Mouse (Mus musculus) ES-E14 (cell line): Measurements from ENCODE around the gene Ube2b. TPM values are rescaled to one million over a fixed set of nuclear protein-coding genes. Genes with fewer than 3 reads are reported as not detected.
A peak's percentile ranks its signal among the peaks of the same experiment; 100 is the strongest.

Source experiments
- DNase-seq: peaks from one replicate; pipeline ENCODE4 v3.0.0-alpha.2; 2013; ENCODE audit warnings: low read depth, low spot score
- H3K27ac ChIP-seq: 2 replicates; pipeline ENCODE4 v1.5.1; 2012; ENCODE audit warnings: low read depth, mild to moderate bottlenecking, low read length, moderate library complexity, mixed read lengths; ENCODE audit not compliant: poor library complexity, insufficient read depth, severe bottlenecking
- H3K36me3 ChIP-seq: 2 replicates; pipeline ENCODE4 v1.6.1; 2012; ENCODE audit warnings: mild to moderate bottlenecking, low read length, moderate library complexity, mixed read lengths; ENCODE audit not compliant: control insufficient read depth, poor library complexity, insufficient read depth, severe bottlenecking
- H3K4me1 ChIP-seq, 2 experiments: fragments of 150-350 bp in 1 of 2; sonication (generic) in 1 of 2; 2 replicates each; pipeline ENCODE4 v1.6.1; 2012; ENCODE audit warnings: low read length in 2 of 2, mild to moderate bottlenecking in 1 of 2, mixed read lengths in 1 of 2; ENCODE audit not compliant: control insufficient read depth in 2 of 2, insufficient read depth in 2 of 2, poor library complexity in 1 of 2
- H3K4me3 ChIP-seq, 2 experiments: fragments of 150-350 bp in 1 of 2; sonication (generic) in 1 of 2; 2 replicates each; pipeline ENCODE4 v1.5.1; 2012; ENCODE audit warnings: low read length in 2 of 2, low read depth in 1 of 2, mild to moderate bottlenecking in 1 of 2, mixed read lengths in 1 of 2; ENCODE audit not compliant: insufficient read depth in 1 of 2, poor library complexity in 1 of 2, severe bottlenecking in 1 of 2
- H3K9ac ChIP-seq: 2 replicates; pipeline ENCODE4 v1.6.1; 2012; ENCODE audit warnings: low read depth, mild to moderate bottlenecking, low read length, mixed read lengths; ENCODE audit not compliant: poor library complexity, insufficient read depth, severe bottlenecking
- H3K9me3 ChIP-seq: fragments of 150-350 bp; sonication (generic); 2 replicates; pipeline ENCODE4 v1.6.1; 2012; ENCODE audit warnings: low read depth, mild to moderate bottlenecking, low read length; ENCODE audit not compliant: control insufficient read depth, insufficient read depth
- CHD2 ChIP-seq: IDR thresholded peaks from 2 replicates; pipeline ENCODE4 v1.6.1; 2014; ENCODE audit warnings: mild to moderate bottlenecking, low read depth, low read length, inconsistent platforms
- HCFC1 ChIP-seq: IDR thresholded peaks from 2 replicates; pipeline ENCODE4 v1.6.1; 2012; ENCODE audit warnings: low read length, inconsistent platforms, borderline replicate concordance; ENCODE audit not compliant: insufficient read depth
- MAFK ChIP-seq: IDR thresholded peaks from 2 replicates; pipeline ENCODE4 v1.6.1; 2014; ENCODE audit warnings: mild to moderate bottlenecking, low read depth, low read length, inconsistent platforms; ENCODE audit not compliant: insufficient read depth
- ZC3H11A ChIP-seq: IDR thresholded peaks from 2 replicates; pipeline ENCODE4 v1.6.1; 2012; ENCODE audit warnings: low read depth, mild to moderate bottlenecking, inconsistent platforms, low read length, borderline replicate concordance
- ZNF384 ChIP-seq: IDR thresholded peaks from 2 replicates; pipeline ENCODE4 v1.6.1; 2012; ENCODE audit warnings: low read depth, low read length, inconsistent platforms
- in situ Hi-C, 2 experiments: fragments of 600-800 bp; cut with MboI; formaldehyde crosslinking; loops; one replicate each; pipeline ENCODE4 v1.15.1; 2025; ENCODE audit warnings: low sequenced_read_pairs in 2 of 2, inconsistent platforms in 1 of 2; ENCODE audit not compliant: unreplicated experiment in 2 of 2
- total RNA-seq: library from RNA; depleted of rRNA; stranded (reverse); fragments of 300-350 nt; gene quantifications from 2 replicates; pipeline ENCODE4 v1.2.3, GENCODE M21; 2012

The Ube2b gene
- total RNA-seq, 1 experiment = 58.3 TPM

- H3K9me3 ChIP-seq = no peaks in the 10 kb centered on the region
- H3K27ac ChIP-seq = no peak overlapping the region
- H3K4me3 ChIP-seq = no peak overlapping the region
- in situ Hi-C loops = no loop called here
- H3K4me1 ChIP-seq = peaks cover 0 to 2% of the 10 kb centered on the region in 2 experiments; a peak in 1 of 4 replicates
- H3K36me3 ChIP-seq = no peaks in the 10 kb centered on the region
- DNase-seq = no peak
- H3K9ac ChIP-seq = no peak overlapping the region
- TF ChIP-seq CHD2 = no peak
- no peak for TF ChIP-seq MAFK
- TF ChIP-seq HCFC1 = no peak
- TF ChIP-seq ZC3H11A = no peak
- TF ChIP-seq ZNF384 = no peak
Observed at GRCm38 (mm10) chr11:51949155-51949840, 51.3 kb downstream of the Ube2b start.

- H3K4me3 ChIP-seq = no peak overlapping the region
- no peaks in the 10 kb centered on the region for H3K36me3 ChIP-seq
- no peak for TF ChIP-seq CHD2
- no peak for TF ChIP-seq ZC3H11A
- no peak for TF ChIP-seq MAFK
- TF ChIP-seq ZNF384 = no peak
- no peak for TF ChIP-seq HCFC1
- no peak overlapping the region for H3K27ac ChIP-seq
- H3K9ac ChIP-seq = no peak overlapping the region
- in situ Hi-C loops = no loop called here
- peaks cover 0 to 2% of the 10 kb centered on the region in 2 experiments; a peak in 1 of 4 replicates for H3K4me1 ChIP-seq
- H3K9me3 ChIP-seq = no peaks in the 10 kb centered on the region
- no peak for DNase-seq
Observed at GRCm38 (mm10) chr11:51946144-51946543, 54.4 kb downstream of the Ube2b start.

- H3K9me3 ChIP-seq = no peaks in the 10 kb centered on the region
- H3K9ac ChIP-seq = no peak overlapping the region
- in situ Hi-C loops = no loop called here
- H3K27ac ChIP-seq = no peak overlapping the region
- DNase-seq = no peak
- H3K4me3 ChIP-seq = no peak overlapping the region
- H3K4me1 ChIP-seq = peaks cover 0 to 2% of the 10 kb centered on the region in 2 experiments; a peak in 1 of 4 replicates
- TF ChIP-seq ZNF384 (no peak), HCFC1 (no peak), ZC3H11A (no peak), CHD2 (no peak), MAFK (no peak)
- no peaks in the 10 kb centered on the region for H3K36me3 ChIP-seq
Observed at GRCm38 (mm10) chr11:51945548-51945947, 55.0 kb downstream of the Ube2b start.

GRCm38 (mm10) chr11:51944239-51944638, 56.3 kb downstream of the Ube2b start:
- Histone ChIP-seq H3K4me1 (peaks cover 0 to 2% of the 10 kb centered on the region in 2 experiments; a peak in 1 of 4 replicates), H3K9me3 (no peaks in the 10 kb centered on the region), H3K36me3 (no peaks in the 10 kb centered on the region), H3K4me3 (no peak overlapping the region), H3K27ac (no peak overlapping the region), H3K9ac (no peak overlapping the region)
- DNase-seq = no peak
- TF ChIP-seq HCFC1 (no peak), ZNF384 (peak; percentile 52; the same call in 1 of the 2 replicates)
- in situ Hi-C loops = no loop called here

- Histone ChIP-seq H3K9me3 (no peaks in the 10 kb centered on the region), H3K9ac (no peak overlapping the region), H3K4me3 (no peak overlapping the region), H3K36me3 (no peaks in the 10 kb centered on the region), H3K27ac (no peak overlapping the region), H3K4me1 (peaks cover 1 to 5% of the 10 kb centered on the region in 2 experiments; a peak in 1 of 4 replicates)
- TF ChIP-seq ZNF384 = no peak
- no peak for TF ChIP-seq ZC3H11A
- no peak for TF ChIP-seq MAFK
- no peak for TF ChIP-seq HCFC1
- no peak for TF ChIP-seq CHD2
- in situ Hi-C loops = no loop called here
- DNase-seq = no peak
Observed at GRCm38 (mm10) chr11:51943500-51943841, 57.1 kb downstream of the Ube2b start.
